Mouse (Mus musculus): ENCODE measurements around the gene Gm10190.

- no peak for TF ChIP-seq CTCF (IDR thresholded peaks at IDR 0.05; ENCODE audit: low read depth, low read length)
- TF ChIP-seq POLR2A (IDR thresholded peaks at IDR 0.05; ENCODE audit: borderline replicate concordance, low read depth, low read length), result no peak
These were observed 12.3 kb upstream of the Gm10190 start for GRCm38 (mm10) chr17:80385671-80386070.

Measured in bone marrow macrophage, adult 2 months (primary cell).